Mouse (Mus musculus): ENCODE data around the gene Gm21992.

DNA sequence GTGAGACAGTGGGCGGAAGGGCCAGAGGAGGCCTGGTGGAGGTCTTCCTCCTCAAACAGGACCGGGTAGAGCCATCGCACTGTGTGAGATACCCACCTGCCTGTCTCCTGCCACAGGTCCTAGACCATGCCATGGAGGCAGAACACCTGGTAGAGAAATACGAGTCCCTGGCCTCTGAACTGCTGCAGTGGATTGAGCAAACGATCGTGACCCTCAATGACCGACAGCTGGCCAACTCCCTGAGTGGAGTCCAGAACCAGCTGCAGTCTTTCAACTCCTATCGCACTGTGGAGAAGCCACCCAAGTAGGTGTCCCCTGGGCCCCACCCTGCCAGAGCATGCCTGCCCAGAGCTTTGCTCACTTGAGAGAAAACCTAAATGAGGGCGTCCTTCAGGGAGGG, 82.2 kb downstream of the Gm21992 start:
- TF ChIP-seq EP300 (IDR thresholded peaks at IDR 0.05; ENCODE audit: low read depth) (no peak), CTCF (IDR thresholded peaks at IDR 0.05; ENCODE audit: low read depth) (no peak)
